Mouse (Mus musculus) adrenal gland, adult 2 months (tissue): Measurements from ENCODE around the gene Slc16a7. TPM values are rescaled to one million over a fixed set of nuclear protein-coding genes. Genes with fewer than 3 reads are reported as not detected.

ENCODE experiments used
- DNase-seq: peaks from one replicate; pipeline ENCODE4 v3.0.0; 2021
- polyA plus RNA-seq: library from polyadenylated mRNA; depleted of rRNA; stranded (reverse); fragments of >200 nt; gene quantifications from 2 replicates; pipeline ENCODE4 v1.2.3, GENCODE M21; 2012
- total RNA-seq, 2 experiments: library from RNA; stranded (reverse); gene quantifications; 2 replicates each; pipeline ENCODE4 v1.2.3; 2021

Gene Slc16a7
- total and polyA plus RNA-seq, 3 experiments = 1.1 to 15.9 (median 11.6) TPM

DNA sequence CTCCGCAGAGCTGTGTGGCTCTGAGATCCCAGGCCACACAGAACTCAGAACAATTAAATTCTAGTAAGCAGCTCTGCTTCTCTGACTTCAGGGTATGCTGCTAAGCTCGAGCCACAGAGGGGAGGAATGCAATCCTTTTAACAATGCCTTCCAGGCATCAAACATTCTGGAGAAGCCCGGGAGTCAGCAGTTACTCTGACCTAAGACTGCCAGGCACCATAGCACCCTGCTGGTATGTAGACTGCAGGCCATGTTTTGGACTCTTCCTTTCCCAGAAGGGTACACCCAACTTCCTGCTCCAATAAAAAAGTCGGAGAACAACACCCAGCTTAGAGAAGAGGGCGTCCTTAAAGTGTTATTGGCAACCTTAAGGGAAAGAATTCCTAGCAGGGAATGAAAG is 205.1 kb downstream of the Slc16a7 start:
- DNase-seq = no peak

DNA sequence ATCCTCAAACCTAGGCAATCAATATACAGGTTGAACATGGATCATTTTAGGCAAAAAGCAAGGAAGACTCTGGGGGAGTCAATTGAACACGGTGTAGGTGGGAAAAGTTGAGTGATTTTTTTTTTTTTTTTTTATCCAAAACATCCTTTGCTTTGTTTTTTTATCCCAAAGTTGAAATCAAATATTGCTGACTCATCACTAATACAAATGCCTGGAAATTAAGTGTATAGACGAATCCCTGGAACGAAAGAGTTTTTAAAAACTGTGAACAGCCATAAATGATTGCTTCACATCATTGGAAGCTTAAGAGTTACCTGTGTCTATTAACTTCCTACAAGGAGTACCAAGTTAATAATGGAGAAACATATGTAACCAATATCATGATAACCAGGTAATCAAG is 206.7 kb downstream of the Slc16a7 start:
- no peak for DNase-seq

DNA sequence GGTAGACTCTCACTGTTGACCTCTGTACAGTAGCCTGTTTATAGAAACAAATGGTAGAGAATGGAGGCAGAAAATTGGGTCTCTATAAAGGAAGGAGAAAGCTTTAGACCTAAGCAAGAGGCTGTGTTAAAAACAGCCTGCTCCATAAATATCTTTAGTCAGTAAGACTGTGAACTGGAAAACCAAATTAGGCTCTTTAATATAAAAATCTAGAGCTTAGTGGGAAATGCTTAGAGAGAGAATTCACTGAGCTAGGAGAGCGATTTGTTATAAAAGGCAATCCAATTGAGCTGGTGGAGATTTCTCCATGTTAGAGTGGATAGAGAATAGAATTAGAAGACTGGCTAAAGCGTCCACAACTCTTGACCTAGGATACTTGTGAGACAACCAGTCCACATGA is 211.5 kb downstream of the Slc16a7 start:
- no peak for DNase-seq

DNA sequence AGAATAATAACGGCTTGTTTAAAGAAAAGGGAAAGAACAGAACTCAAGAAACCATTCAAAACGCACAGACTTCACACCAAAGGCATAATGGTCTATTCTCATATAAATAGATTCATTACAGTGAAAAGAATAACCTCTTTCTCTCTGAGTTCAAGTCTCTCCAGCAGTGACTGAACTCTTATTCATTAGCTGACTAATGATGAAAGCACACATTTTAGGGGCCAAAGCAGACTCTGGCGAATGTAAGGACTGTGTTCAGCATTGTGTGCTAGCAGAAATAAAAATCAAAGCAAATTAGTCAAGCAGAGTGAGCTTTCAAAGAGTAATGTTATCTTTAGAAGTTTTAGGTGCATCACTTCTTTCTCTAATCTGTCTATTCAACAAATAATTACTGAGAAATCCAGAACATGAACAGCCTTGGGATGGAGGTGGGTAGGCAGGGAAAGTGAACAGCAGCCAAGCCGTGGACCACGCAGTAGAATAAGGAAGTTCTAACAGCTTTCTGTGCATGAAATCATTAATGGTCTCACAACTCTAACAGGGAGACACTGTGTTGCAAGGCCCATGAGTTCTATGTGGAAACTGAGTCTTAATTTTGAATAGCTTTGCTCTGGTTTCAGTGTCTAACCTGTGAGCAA is 214.1 kb downstream of the Slc16a7 start:
- no peak for DNase-seq

DNA sequence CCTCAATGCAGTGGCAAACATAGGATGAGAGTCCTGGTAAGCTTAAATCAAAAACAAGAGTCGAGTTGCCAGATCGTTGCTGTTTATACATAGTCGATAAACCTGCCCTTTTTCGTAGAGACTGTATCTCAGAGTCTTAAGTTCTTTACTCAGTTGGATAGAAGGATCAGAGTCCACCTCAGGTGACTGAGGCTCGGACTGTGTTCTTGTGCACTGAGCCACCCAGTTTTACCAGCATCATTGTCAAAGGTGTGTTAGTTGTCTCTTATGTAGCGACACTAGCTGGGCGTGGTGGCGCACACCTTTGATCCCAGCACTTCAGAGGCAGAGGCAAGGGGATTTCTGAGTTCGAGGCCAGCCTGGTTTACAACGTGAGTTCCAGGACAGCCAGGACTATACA is 217.6 kb downstream of the Slc16a7 start:
- no peak for DNase-seq

DNA sequence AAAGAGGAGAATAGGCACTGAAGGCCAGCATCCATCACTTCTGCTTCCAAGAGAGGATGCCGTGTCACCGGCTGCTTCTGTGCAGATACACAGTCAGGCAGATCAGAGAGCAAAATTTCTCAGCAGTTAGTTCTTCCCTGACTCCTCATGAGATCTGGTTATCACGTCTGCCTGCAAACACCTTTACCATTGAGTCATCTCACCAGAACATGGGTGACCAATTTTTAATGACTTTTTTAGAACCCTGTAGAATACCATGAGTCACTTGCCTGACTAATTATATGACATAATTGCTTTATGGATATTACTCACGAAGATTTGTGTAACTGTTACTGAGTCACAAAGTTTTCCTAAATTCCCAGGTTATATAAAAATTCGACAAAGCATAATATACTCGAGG is 218.1 kb downstream of the Slc16a7 start:
- peak; percentile 7 for DNase-seq
